Mouse (Mus musculus) left cerebral cortex, adult 18-20 months (tissue): Measurements from ENCODE around the gene Nfe2l2. TPM values are rescaled to one million over a fixed set of nuclear protein-coding genes. Genes with fewer than 3 reads are reported as not detected.
"Not testable (repeated sequence)": the region's sequence is repeated elsewhere in the genome, so short reads cannot be mapped to it uniquely, and the experiment has no call there.

Experiments
- DNase-seq, 2 experiments: peaks; one replicate each; pipeline ENCODE4 v3.0.0; 2021 to 2022; ENCODE audit warnings: low spot score in 2 of 2, mixed read lengths in 1 of 2
- total RNA-seq, 2 experiments: library from RNA; stranded (reverse); gene quantifications; 2 replicates each; pipeline ENCODE4 v1.2.3; 2021

Gene Nfe2l2
- total RNA-seq, 2 experiments from 2014 or later, result 14.7 TPM

DNA sequence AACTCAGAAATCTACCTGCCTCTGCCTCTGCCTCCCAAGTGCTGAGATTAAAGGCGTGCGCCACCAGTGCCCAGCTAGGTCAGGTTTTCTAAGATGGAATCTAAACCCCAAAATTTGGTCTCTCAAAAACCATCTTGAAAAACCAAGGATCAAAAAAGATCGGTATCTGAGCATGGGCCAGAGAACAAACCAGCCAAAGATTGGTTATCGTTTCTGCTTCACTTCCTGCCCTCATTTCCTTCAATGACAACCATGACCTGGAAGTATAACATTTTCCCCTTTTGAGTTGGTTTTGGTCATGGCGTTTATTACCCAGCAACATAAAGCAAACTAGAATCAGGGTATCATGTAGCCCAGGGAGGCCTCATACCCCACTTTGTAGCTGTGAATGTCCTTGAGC is 47.5 kb downstream of the Nfe2l2 start:
- DNase-seq, result no peak

DNA sequence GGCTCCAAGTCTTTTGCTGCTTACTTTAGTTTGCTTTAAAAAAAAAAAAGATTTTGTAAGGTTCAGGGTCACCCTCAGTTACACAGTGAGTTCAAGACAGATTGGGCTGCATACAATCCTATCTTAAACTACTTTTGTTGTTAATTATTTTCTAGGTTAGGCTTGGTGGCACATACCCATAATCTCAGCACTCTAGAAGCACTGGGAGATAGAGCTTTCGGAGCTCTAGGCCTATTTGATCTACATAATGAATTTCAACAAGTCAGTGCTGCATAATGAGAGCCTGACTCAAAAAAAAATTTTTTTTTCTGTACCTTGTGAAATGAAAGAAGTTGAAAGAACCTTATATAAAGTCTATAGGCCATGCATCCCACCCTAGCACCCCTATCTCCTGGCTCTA is 49.8 kb downstream of the Nfe2l2 start:
- no peak for DNase-seq

DNA sequence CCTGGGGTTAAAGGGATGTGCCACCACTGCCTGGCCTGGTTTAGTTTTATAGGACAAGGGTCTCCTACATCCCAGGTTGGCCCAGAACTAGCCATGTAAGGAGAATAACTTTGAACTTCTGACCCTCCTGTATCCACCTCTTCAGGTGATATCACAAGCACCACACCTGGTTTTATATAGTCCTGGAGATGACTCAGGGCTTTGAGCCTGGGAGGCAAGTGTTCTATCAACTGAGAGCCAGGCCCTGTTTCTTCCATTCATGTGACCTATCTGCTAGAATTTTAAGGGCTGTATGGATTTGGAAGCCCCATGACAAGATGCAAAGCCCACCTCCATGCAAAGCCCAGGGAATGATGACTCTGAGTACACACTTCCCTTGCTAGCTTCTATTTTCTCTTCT is 51.3 kb downstream of the Nfe2l2 start:
- DNase-seq, result no peak

DNA sequence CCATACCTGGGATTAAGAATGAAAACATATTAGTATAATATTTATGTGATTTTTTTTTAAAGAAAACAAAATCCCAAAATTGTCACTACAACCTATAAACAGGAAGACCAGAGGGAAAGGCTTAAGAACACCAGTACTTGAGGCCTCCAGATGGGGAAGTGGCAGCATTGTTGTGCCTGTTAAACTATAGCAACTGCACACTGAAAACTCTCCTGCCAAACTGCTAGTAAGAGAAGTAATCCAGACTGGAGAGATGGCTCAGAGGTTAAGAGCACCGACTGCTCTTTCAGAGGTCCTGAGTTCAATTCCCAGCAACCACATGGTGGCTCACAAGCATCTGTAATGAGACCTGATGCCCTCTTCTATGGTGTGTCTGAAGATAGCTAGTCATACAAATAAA is 54.0 kb downstream of the Nfe2l2 start:
- no peak for DNase-seq

DNA sequence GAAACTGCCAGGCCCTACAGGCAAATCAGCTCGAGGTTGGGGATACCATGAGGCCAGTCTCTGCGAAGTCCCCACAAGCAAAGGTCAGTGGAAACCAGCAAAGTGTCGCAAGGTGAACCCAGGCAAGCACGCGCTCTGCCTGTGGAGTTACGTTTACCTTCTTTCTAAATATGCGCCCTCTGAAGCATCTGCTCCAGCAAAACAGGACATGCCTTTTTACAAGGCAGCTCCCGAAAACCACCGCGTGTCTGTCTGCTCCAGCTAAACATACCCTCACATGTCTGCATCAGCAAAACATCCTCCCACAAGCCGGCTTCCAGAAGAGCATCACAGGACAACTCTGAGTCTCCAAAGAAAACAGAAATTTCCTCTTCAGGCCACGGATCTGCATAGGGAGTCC is 59.2 kb downstream of the Nfe2l2 start:
- DNase-seq, result no peak

DNA sequence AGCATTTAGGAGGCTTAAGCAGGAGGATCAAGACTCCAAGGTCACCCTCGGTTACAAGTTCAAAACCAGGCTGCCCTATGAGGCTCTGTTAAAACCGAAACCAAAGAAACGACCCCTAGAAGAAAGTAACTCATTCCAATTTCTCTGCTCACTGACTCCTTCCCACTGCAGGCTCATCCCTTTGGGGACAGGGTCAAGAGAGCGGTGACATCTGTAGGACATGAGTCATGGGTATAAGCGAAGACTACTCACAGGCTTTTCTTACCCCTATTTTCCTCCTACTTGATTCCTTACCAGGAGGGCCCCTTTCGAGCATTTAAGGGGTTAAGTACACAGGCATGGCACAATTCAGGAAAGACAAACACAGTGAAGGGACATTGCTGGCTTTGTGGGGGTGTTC is 60.5 kb downstream of the Nfe2l2 start:
- DNase-seq, result no peak

DNA sequence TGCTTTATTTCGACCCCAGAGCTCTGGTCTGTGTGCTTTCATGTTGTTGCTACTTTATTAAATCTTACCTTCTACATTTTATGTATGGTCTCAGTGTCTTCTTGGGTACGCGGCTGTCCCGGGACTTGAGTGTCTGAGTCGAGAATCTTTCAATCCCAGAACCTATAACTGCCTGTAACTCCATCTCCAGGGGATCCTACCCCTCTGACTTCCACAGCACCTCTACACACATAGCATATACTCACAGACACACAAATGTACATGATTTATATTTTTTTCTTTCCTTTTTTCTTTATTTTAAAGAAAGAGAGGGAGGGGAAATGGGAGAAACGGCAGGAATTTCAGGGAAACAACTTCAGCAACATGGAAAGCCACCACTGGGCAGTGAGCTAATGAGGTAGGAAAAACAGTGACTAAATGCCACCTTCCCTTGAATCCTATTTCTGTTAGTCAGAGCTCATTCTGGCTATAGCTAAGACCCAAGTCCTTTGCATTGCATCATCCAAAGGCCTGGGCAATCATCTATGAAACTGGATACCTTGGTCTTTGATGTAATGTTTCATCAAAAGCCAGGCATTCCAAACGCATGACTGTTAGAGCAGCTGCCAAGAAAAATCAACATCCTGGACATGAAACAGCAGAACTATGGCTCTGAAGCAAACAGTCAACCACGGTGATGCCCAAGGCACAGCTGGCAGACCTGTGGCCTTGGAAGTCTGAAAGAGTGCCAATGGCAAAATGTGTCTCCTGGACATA is 61.5 kb downstream of the Nfe2l2 start:
- no peak for DNase-seq

DNA sequence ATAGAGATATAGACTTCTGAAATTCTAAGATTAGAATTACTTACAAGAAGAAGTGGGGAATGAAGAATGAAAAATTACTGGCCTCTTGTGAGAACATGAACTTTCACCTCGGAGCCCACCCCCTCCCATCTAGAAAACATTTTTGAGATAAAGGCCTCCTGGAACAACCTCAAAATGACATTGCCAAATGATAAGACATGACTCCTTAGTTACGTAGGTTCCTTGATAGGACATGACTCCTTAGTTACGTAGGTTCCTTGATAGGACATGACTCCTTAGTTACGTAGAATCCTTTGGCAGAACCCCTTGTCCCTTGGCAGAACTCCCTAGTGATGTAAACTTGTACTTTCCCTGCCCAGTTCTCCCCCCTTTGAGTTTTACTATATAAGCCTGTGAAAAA is 62.1 kb downstream of the Nfe2l2 start:
- DNase-seq, result not testable (repeated sequence)

DNA sequence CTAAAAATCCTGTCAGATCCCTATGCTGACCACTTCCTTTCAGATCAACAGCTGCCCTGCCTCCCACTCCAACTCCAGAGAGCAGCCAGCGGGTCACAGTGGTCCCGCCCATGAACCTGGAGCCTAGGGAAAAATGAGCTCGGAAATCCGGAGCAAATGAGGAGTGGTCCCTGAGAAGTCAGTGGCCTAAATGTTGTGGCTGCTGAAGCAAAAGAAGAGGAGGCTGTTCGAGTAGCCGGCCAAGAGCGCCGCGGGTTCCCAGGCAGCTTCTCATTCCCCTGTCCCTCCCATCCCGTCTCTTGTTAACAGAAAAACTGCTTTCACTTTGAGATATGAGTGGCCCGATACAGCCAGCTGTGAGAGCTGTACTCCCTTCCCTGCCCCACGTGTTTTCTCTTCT is 64.9 kb downstream of the Nfe2l2 start:
- DNase-seq, result not testable (repeated sequence)

DNA sequence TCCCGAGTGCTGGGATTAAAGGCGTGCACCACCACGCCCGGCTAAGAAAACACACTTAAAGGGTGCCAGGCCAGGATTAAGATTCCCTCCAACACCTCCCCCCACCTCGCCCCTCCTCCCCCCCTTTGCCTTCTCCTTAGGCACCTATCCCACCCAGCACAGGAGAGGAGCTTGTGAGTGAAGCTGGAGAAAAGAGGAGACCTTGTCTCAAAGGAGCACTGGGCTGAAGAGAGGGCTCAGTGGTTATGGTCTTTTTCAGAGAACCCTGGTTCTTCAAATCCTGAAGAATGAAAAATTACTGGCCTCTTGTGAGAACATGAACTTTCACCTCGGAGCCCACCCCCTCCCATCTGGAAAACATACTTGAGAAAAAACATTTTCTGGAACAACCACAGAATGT is 66.6 kb downstream of the Nfe2l2 start:
- DNase-seq, result not testable (repeated sequence)

DNA sequence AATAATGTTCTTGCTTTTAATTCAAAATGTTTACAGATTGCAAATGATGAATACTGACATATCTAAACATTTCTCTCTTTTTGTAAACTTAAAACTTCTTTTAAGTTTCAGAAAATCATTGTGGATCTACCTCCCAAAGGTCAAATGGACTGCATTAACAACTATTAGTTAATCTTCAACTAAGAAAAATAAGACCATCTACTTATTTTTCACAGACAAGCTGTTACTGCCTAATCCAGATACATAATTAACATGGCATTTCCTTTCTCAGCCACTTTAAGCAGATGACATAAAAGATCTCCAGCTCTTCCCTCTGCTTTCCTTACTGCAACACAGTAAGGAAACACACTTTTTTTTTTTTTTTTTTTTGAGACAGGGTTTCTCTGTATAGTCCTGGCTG is 67.1 kb downstream of the Nfe2l2 start:
- no peak for DNase-seq

DNA sequence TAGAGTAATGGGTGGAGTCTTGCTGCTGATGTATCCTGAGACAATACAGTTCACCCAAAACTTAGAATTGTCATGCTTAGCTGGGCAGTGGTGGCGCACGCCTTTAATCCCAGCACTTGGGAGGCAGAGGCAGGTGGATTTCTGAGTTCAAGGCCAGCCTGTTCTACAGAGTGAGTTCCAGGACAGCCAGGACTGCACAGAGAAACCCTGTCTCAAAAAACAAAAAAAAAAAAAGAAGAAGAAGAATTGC is 67.5 kb downstream of the Nfe2l2 start:
- DNase-seq, result not testable (repeated sequence)

DNA sequence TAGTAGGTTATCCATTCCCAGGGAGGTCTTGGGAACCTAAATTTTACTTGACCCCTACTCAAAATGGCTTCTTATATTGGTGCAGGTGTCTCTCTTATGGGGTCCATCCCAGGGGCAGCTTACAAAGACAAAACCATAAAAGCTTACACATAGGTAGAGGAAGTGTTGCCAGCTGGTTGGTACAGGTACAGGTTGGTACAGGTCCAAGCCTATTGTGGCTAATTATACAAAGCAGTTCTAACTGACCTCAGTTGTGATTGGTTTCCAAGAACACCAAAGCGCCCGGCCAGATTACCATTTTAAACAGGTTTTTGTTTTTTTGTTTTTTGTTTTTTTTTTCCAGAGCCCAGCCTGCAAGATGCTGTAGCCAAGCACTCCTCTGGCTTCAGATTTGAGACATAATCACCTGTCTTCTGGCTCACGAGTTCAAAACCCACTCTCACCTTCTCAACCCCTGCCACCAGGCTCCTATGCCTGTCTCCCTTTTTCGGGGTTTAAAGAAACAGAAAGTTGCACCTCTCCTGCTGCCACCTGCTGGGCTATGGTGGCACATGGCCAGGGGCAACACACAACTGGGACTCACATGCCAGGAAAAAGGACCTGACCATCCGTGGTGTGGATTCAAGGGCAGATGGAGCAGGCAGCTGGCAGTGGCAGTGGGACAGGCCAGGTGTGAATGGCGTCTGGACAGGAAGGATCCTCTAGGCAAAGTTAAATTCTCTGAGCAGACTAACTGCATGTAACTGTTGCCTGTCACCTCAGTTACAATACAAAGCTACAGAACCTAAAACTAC is 68.0 kb downstream of the Nfe2l2 start:
- DNase-seq, result no peak

DNA sequence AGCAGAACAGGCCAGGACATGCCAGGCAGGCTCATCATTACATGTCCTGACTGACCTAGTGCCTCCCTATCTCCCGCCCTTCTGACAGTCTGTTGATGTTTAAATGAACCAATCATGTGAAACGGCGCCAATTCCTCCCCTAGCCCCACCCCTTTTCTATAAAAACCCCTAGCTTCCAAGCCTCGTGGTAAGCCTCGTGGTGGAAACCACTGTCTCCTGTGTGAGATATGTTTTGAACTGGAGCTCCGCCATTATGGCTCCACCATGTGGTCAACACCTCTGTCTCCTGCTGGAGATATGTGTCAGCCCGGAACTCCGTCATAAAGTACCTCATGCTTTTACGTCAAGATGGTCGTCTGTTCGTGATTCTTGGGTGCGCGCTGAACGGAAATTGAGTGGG is 70.0 kb downstream of the Nfe2l2 start:
- not testable (repeated sequence) for DNase-seq

DNA sequence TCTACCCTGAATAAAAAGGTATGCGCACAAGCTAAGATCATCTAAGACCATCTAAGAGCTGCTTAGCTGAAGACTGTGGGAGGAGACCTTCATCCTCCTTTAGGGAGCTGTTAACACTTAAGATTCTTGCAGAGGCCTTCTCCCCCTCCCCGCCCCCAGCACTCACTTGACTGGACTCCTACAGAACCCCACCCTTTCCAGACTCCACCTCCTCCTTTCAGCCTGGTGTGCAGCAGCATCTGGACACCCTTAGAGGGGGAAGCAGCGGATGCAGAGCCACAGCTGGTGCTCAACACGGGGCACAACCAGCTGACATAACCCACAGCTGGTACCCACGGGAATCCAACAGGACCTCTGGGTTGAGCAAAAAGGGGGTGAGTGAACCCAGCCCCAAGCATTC is 70.7 kb downstream of the Nfe2l2 start:
- no peak for DNase-seq

DNA sequence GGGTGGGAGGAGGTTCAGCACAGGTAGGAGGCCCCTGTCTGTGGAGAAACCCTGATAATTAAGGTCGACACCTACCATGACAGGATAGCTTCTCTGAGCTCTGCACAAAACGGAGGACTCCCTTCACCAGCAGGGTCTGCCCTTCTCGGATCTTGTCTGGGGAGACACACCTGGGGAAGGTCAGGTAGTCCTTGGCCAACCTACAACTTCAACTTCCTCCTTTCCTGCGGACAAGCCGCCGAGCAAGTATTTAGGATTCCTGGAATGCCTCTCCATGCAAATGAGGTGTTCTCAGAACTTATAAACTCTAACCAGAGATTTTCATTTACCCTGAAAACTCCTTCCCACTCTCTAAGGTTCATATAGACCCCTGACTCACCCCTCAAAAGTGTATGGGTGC is 71.1 kb downstream of the Nfe2l2 start:
- DNase-seq, result no peak

DNA sequence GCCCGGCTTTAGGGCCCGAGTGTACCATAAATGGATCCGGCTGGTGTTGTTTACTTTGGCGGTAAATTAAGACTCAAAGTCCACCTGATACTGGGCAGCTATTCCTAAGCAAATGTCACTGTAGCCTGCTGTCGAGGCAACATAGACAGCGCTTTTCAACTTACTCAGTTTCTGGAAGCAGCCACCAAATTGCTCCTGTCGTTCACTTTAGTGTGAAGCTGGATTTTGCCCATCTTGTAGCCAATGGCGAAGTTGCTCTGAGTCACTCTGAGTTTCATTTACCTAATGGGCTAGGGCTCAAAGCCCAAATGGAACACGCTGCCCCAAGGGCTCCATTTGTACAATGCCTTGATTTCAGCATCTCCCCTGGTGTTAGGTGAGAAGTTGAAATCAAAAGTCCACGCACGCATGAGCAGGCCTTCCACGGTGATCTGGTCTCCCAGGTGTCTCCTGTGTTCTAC is 71.7 kb downstream of the Nfe2l2 start:
- no peak for DNase-seq

DNA sequence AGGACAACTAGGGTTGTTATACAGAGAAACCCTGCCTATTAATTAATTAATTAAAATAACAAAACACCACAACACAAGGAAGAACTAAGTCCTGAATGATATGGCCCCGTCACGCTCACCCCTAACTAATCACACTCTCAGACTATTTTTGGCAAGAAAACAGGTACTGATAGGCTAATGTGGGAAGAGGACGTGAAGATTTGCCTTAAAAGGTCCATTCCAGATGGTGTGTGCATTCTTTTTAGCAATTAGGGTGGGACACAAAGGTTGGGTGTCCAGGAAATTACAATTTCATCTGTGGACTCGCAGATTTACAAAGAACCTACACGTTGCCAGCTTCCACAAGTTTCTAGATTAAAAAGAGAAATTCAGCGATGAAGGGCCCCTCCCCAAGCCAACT is 72.4 kb downstream of the Nfe2l2 start:
- no peak for DNase-seq

DNA sequence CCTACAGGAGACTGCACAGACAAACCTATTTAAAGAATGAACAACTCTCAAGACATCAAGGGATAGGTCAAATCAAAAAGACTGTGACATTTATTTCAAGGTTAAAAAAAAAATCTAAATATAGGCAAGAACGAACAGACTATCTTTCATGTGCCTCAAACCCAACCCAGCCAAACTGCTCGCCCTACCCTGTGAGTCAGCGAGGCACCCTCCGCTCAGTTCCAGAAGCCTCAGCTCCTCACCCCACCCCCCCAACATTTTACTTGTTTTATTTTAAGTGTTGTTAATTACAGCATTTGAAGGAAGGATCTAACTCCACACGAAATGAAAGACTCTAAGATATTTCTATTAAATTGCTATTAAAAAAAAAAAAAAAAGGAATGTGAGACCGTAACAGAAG is 73.0 kb downstream of the Nfe2l2 start:
- no peak for DNase-seq

DNA sequence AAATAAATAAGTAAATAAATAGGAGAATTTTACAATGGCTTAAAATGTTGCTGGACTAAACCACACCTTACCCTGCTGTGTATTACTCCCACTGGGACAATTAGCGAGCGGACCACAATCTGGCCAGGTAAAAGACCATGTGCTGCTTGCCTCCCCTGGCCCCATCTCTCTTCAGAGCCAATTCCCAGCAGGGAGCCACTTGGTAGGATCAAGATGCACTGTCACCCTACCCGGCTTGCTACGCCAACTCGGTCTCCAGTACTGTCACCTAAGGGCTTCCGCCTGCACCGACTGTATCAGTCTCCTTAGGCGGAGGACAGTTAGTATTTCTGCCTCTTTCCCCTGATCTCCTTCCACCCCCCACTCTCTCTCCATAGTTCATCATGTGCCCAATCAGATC is 76.0 kb downstream of the Nfe2l2 start:
- no peak for DNase-seq

DNA sequence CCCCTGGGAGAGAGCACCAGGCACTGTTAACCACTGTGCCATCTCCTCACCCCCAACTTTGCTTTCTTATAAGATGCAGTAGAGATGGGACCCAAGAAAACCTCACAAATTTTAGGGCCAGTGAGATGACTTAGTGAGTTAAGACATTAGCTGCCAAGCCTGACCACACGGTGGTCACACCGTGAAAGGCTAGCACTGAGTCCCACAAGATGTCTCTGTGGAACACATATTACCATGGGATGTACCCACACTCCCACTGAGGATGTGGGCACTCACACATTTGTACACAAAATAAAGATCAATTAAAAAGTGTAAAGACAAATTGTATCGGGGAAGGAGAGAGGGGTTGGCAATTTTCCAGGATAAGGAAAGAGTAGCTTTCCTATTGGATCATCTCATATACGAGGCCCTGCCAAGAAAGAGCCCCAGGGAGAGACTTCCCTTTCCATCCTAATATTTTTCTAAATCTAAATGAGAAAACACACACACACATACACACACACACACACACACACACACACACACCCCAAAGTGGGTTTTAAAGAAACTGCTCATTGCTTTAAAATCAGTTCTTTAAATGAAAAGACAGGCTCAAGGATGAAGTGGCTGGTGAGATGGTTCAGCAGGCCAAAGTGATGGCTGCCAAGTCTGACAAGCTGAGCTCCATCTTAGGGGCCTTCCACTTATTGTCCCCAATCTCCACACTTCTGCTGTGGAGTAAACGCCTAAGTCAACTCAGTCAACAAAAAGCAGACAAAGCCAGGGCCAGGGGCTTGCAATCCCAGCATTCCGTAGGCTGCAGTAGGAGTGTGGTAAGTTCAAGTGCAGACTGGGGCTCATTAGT is 77.6 kb downstream of the Nfe2l2 start:
- DNase-seq, result no peak
